Mouse (Mus musculus) brown adipose tissue, adult 24 weeks (tissue): ENCODE data around the gene Chrm5. TPM values are rescaled to one million over a fixed set of nuclear protein-coding genes. Genes with fewer than 3 reads are reported as not detected.

Source experiments
- H3K27ac ChIP-seq: fragments of 200-500 bp; replicated peaks from 2 replicates; pipeline ENCODE4 v1.5.1; 2012; ENCODE audit warnings: low read depth, mild to moderate bottlenecking, low read length
- H3K4me1 ChIP-seq: fragments of 200-500 bp; 2 replicates; pipeline ENCODE4 v1.6.1; 2012; ENCODE audit warnings: low read length, mixed read lengths; ENCODE audit not compliant: control insufficient read depth, insufficient read depth, insufficient read length
- H3K4me3 ChIP-seq: fragments of 200-500 bp; 2 replicates; pipeline ENCODE4 v1.5.1; 2012; ENCODE audit warnings: low read depth, mild to moderate bottlenecking, low read length, moderate library complexity; ENCODE audit not compliant: insufficient read depth
- polyA plus RNA-seq: library from polyadenylated mRNA; stranded (reverse); fragments of >200 nt; gene quantifications from 2 replicates; pipeline ENCODE4 v1.2.4, GENCODE M21; 2012; ENCODE audit not compliant: missing spikeins, insufficient read depth, insufficient read length

Chrm5 gene
- polyA plus RNA-seq, 1 experiment = not detected

GRCm38 (mm10) chr2:112492431-112492855, 11.9 kb upstream of the Chrm5 start:
- no peaks in the 10 kb centered on the region for H3K4me1 ChIP-seq
- H3K27ac ChIP-seq = peak overlapping the region; percentile 91
- peak overlapping the region; percentile 74 for H3K4me3 ChIP-seq

- H3K4me3 ChIP-seq = no peak overlapping the region
- H3K27ac ChIP-seq = no peak overlapping the region
- no peaks in the 10 kb centered on the region for H3K4me1 ChIP-seq
These were observed 11.1 kb upstream of the Chrm5 start for GRCm38 (mm10) chr2:112491629-112492028.

- Histone ChIP-seq H3K27ac (no peak overlapping the region), H3K4me3 (no peak overlapping the region)
These were observed 10.1 kb upstream of the Chrm5 start for GRCm38 (mm10) chr2:112490483-112491196.

GRCm38 (mm10) chr2:112484886-112485285, 4.3 kb upstream of the Chrm5 start:
- Histone ChIP-seq H3K27ac (no peak overlapping the region), H3K4me3 (no peak overlapping the region), H3K4me1 (no peaks in the 10 kb centered on the region)

More at GRCm38 (mm10) chr2:112490483-112491196, 10.1 kb upstream of the Chrm5 start:
- no peaks in the 10 kb centered on the region for H3K4me1 ChIP-seq

GRCm38 (mm10) chr2:112483334-112483651, 2.7 kb upstream of the Chrm5 start:
- Histone ChIP-seq H3K4me3 (no peak overlapping the region), H3K27ac (no peak overlapping the region), H3K4me1 (no peaks in the 10 kb centered on the region)

- no peaks in the 10 kb centered on the region for H3K4me1 ChIP-seq
- no peak overlapping the region for H3K27ac ChIP-seq
- no peak overlapping the region for H3K4me3 ChIP-seq
These were observed 2.2 kb upstream of the Chrm5 start for GRCm38 (mm10) chr2:112482533-112483333.

GRCm38 (mm10) chr2:112481564-112481963, 995 bp upstream of the Chrm5 start:
- no peak overlapping the region for H3K4me3 ChIP-seq
- H3K4me1 ChIP-seq = no peaks in the 10 kb centered on the region
- H3K27ac ChIP-seq = no peak overlapping the region

GRCm38 (mm10) chr2:112476554-112476953, 4.0 kb downstream of the Chrm5 start:
- H3K4me3 ChIP-seq = no peak overlapping the region
- no peaks in the 10 kb centered on the region for H3K4me1 ChIP-seq
- no peak overlapping the region for H3K27ac ChIP-seq

- Histone ChIP-seq H3K4me1 (no peaks in the 10 kb centered on the region), H3K27ac (no peak overlapping the region), H3K4me3 (no peak overlapping the region)
These were observed 5.4 kb downstream of the Chrm5 start for GRCm38 (mm10) chr2:112474997-112475724.

GRCm38 (mm10) chr2:112472076-112472475, 8.5 kb downstream of the Chrm5 start:
- Histone ChIP-seq H3K4me3 (no peak overlapping the region), H3K27ac (no peak overlapping the region), H3K4me1 (no peaks in the 10 kb centered on the region)

- H3K27ac ChIP-seq = no peak overlapping the region
These were observed 9.6 kb downstream of the Chrm5 start for GRCm38 (mm10) chr2:112470961-112471381.

GRCm38 (mm10) chr2:112469542-112469941, 11.0 kb downstream of the Chrm5 start:
- H3K4me1 ChIP-seq = no peaks in the 10 kb centered on the region
- H3K27ac ChIP-seq = no peak overlapping the region
- H3K4me3 ChIP-seq = no peak overlapping the region

More at GRCm38 (mm10) chr2:112470961-112471381, 9.6 kb downstream of the Chrm5 start:
- Histone ChIP-seq H3K4me1 (no peaks in the 10 kb centered on the region), H3K4me3 (no peak overlapping the region)

- Histone ChIP-seq H3K4me3 (no peak overlapping the region), H3K27ac (no peak overlapping the region), H3K4me1 (no peaks in the 10 kb centered on the region; the same call in 1 of the 2 replicates)
These were observed 20.0 kb downstream of the Chrm5 start for GRCm38 (mm10) chr2:112460557-112460956.

- Histone ChIP-seq H3K4me1 (peaks cover 2% of the 10 kb centered on the region), H3K4me3 (peak within 1 kb of the TSS; percentile 81), H3K27ac (peak within 1 kb of the TSS; percentile 84)
These were observed 25.6 kb downstream of the Chrm5 start, which contains the start of gene Emc7 for GRCm38 (mm10) chr2:112454862-112455564. Gene Emc7, plus strand, starts transcription at chr2:112454997.
